Mouse (Mus musculus): ENCODE data around the gene Zfp513.
"Not testable (repeated sequence)": the region's sequence is repeated elsewhere in the genome, so short reads cannot be mapped to it uniquely, and the experiment has no call there.

The Zfp513 gene

DNA sequence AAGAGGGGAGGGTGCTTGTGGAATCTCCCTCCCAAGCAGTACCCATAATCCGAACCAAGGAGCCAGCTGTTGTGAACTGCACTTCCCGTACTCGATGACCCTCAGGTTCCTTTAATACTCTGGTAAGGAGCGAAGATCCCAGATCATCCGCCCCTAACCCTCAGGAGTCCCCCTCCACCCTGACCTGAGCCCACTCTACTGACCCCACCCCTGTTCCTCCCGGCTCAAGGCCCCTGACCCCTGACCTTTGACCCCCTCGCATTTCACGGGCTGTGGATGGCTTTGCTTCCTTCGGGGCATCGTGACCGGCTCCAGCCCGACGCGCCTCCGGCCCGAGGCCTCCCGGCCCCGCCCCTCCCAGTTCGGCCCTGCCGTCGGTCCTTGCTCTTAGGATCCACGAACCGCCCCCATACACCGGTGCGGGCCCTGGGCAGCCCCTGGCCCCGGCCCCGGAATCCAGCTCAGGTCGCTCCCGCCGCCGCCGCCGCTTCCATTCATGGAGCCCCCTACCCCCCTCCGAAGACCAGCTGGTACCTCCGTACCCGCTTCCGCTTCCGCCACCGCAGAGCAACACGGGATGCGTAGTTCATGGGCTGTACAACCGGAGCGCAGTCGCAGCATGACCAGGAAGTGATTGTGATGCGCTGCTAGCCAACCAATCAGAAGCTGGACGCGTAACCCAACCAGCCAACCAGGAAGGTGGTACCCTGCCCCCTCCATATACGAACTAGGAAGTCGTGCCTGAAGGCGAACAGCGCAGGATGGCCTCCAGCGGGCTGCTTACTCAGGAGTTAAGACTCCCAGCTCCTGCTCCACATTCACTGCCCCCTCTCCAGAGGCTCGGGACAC is at the start of gene Zfp513:
TSS of gene Zfp513 (minus strand) at position 562 of the 849 bp plus-strand sequence.
- peak; percentile 94 to 95 for DNase-seq

DNA sequence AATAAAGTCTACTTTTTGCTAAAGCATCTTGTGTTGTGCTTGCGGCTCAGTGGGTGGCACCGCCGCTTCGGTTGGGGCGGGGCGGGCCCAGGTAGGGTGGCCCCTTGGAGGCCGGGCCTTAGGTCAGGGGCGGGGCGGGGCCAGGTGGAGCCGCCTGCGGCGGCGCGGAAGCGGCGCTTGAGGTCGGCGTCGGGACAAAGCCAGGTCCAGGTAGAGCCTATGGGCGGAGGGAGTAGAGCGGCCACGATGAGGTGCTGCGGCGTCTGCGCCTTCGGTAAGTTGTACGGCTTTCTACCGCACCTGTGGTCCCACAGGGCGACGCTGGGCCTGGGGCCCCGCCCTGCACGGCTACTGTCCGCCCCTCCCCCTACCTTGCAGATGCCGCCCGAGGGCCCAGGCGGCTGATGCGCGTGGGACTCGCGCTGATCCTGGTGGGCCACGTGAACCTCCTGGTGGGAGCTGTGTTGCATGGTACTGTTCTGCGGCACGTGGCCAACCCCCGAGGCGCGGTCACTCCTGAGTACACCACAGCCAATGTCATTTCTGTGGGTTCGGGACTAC is 49.5 kb upstream of the Zfp513 start, which contains the start of gene Krtcap3:
TSS of gene Krtcap3 (plus strand) at position 151 of the 561 bp plus-strand sequence.
- DNase-seq: peak; percentile 39 to 51

DNA sequence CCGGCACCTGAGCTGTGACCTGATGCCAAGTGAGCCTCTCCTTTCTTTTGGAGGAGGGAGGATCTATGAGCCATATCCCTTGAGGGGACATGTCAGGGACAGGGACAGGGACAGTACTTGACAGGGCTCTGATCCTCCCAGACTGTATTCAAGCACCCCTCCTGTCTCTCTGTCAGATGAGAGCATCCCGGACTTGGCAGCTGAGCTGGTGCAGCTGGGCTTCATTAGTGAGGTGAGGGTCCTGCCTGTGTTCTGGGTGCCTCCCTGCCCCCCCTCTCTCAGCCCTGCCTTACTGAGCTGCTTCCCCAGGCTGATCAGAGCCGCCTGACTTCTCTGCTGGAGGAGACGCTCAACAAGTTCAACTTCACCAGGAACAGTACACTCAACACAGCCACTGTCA is 48.6 kb upstream of the Zfp513 start:
- no peak for DNase-seq

DNA sequence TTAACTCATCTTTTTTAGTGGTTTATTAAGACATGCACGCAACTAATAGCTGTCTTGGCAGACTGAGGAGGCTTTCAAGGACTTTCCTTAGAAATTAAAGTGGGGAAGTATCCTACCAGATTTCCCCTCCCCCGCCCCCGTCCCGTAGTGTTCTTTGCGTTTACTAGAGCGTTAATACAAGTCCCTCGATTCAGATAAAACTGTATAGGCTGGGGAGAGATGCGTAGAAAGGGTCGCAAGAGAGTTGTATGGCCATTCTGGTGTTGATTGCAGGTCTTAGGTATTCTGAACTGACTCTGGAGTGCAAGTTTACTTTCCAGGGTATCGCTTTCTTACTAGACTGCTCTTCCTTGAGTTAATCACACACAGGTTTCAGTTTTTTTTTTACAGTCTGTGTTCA is 40.1 kb upstream of the Zfp513 start:
- no peak for DNase-seq

DNA sequence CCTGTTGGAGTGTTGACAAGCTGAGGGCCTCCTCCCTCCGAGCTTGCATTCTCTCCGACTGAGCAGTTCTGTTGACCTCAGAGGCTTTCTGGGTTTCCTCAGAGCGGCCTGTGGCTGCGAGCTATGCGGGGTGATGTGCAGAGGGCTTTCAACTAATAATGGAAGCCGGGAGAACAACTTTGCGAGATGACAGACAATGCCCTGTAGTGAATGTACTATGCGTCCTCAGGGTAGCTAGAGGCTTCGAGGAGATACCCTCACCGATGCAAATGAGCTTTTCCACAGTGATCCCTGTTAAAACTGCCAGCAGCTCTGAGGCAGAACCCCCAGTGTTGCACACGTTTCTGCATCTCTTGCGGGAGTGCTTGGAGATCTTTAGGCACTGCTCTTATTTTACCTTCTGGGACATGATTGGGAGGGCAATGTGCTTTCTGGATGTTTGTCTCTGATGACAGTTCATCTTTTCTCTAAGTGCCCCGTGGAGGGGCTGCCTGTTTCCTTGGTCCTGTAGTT is 39.5 kb upstream of the Zfp513 start:
- DNase-seq: no peak

DNA sequence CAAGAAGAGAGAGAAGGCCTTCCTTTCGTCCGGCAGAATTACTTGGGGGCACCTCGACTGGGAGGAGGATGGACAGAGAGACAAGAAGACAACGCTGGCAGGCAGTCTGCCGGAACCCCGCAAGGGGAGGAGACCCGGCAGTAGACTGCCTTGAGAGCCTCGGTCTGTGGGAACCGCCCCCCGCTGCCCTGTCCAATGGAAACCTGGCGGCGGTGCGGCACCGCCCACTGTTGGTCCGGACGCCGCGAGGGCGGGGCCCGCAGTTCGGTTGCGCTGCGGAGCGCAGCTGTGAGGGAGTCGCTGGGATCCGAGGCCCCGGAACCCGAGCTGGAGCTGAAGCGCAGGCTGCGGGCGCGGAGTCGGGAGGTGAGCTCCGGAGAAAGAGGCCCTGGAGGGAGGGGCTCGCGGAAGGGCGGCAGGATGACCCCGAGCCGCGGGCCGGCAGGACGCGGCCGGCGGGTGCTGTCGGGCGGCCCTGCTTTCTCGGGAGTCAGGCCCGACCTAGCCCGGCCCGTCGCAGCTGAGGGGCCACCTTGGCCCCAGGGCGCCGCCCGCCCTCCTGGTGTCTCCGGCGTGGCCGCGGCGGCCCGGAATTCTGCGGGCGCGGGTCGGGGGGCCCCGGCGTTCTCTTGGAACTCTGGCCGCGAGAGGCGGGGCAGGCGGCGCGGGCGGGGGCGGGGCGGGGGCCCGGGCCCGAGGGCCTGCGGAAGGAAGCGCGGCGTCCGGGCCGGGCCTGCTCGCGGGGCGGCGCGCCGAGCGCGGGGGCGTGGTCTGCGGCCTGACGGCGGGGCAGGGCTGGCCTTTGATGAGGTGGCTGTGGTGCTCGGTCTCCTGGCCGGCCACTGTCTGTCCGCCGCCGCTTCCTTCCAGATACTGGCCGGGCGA is 38.8 kb upstream of the Zfp513 start, which contains the start of the genes Nrbp1 and Gm9970:
TSS of gene Nrbp1 (plus strand) at position 228 of the 885 bp plus-strand sequence.
TSS of gene Gm9970 (minus strand) at position 596 of the 885 bp plus-strand sequence.
- DNase-seq: peak; percentile 97 to 99

DNA sequence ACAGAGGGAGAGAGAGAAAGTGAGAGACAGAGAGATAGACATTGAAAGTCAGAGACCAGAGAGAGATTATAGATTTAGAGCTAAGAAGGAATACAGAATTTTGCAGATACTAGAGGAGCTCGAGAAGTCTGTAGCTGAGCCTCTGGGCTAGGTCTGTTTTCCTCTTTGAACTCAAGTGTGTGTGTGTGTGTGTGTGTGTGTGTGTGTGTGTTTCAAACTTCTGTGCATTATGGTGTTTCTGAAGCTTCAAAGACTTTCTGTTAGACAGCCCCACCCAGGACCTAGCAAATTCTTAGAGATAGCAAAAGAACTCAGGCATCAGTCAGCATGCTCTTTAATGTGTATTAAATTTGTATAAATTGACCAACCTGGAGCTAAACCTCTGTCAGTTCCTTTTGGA is 24.5 kb upstream of the Zfp513 start:
- no peak for DNase-seq

DNA sequence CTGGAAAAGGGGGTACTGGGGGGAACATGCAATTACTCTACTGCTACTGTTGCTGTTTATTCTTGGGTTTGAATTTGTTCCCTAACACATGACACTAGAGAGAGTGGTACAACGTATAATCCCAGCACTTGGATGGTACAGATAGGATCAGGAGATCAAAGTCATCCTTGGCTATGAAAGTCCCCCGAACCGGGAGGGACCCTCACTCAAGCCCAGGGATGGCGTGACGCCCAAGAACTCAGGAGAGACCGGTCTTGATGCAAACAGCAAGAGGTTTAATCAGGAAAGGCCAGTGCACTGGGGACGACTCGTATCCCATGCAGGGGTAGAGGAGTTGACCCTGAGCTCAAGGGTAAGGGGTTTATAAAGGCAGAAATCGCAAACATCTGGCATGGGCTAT is 20.6 kb upstream of the Zfp513 start:
- DNase-seq: peak in 1 of 2 experiments; percentile 17

DNA sequence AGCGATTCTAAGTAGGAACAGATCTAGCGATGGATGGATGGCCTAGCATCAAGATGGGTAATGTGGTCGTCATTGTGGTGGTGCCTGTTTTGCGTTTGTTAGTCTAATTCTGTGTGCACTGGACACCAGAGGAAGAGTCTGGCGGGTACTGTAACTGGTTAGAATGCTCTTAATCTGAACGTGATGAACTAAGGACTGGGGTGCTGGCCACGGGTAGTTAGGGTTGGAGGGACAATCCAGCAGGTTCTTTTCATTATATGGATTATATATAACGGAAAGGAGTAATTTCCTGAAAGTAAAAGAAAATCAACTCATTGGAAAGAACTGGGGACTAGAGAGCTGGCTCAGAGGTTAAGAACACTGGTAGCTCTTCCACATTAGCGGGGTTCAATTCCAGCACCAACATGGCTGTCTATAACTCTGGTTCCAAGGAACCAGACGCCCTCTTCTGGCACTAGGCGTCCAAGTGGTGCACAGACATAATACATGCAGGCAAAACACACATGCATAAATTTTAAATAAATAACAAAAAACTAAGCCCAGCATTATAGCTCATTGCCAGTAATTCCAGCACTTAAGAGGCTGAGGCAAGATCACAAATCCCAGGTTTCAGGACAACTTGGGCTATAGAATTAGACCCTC is 19.3 kb upstream of the Zfp513 start:
- DNase-seq: peak; percentile 12 to 47

DNA sequence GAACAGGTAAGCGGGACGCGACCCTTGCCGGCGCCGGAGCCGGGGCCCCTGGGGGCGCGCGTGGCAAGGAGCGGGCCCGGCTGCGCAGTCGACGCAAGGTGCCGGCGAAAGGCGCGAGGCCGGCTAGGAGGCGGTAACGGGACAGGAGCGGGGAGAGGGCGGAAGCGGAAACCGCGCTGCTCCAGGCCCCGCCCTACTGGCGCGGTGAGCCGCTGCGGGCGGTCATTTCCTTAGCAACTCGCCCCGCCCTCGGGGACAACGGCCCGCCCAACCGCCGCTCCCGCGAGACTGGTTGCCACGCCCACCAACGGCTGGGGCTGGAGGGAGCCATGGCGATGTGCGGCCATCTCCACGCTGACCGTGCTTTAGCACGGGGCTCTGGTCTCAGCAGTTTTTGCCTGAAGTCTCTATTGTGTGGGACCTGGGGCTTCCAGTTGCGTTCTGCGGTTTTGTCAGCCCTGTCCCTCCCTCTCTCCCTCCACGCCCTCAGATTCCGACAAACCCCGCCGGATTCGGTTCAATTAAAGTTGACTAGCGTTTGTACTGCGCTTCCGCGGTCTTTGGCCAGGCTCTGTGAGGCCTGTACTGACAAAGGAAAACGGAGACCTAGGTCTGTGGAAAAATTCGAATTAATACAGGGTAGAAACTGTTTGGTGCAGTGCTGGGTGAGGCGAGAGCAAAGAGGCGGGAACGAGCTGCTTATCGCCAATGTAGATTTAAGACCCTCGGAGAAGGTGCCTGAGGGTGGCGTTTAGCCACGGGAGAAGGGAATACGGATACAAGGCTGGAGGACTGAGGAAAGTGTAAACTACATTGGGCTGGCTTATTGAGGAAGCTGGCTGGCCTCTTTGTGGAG is 18.6 kb upstream of the Zfp513 start, which contains the start of gene Ppm1g:
TSS of gene Ppm1g (minus strand) at position 240 of the 856 bp plus-strand sequence.
- peak; percentile 96 to 99 for DNase-seq

DNA sequence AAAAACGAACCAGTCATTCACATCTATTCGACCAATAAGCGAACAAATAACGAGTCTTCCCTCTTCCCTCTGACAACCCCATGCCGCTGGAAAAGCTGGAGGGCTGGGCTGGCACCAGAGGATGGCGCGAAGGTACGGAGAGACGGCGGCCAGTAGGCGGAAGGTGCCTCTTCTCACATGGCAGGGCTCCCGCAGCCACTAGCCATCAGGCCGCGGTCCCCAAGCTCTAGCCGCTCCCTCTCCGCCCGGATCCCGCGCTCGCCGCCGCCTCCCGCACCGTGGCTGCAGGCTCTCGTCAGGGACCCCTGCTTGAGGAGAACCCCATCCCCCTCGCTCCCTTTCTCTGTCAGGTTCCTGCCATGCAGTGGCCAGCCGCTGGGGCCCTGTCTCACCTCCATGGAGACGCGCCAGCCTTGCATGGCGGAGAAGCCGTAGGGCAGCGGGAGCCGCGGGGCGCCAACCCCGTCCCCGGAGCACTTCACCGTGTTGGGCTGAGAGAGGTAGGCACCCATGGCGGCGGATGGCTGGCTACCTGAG is 17.9 kb upstream of the Zfp513 start:
- no peak for DNase-seq

DNA sequence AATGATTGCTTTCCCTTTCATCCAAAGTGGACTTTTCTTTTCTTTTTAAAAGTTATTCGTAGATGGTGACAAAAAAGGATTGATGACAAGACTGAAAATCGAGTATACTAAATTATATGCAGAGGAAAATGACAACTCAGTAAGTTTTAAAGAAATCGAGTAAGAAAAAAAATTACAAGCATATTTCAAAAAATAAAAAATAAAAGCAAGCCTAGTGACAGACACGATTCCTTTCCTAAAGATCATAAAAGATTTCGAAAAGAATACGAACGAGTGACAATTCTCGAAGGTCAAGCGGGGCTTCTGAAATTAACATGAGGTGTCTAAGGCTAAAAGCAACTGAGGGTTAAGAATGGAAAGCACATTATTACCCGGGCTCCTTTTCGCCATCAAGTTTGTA is 17.4 kb upstream of the Zfp513 start:
- no peak for DNase-seq

DNA sequence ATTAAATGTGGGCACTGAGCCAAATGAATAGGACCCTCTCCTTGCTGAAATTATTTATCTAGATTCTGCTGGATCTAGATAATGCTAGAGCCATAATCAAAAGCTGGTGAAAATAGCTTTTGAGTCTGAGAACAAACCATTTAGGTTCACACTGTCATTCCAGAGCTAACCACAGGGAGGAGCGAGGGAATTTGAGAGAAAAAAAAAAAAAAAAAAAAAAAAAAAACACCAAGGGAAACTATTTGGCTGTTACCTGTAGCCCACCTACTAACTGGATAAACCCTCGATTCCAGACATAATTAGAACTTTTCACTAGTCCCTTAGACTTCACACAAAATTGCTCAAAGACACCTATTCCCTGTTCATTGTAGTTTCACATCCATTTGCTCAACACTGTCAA is 17.0 kb upstream of the Zfp513 start:
- peak in 1 of 2 experiments; percentile 34 for DNase-seq

DNA sequence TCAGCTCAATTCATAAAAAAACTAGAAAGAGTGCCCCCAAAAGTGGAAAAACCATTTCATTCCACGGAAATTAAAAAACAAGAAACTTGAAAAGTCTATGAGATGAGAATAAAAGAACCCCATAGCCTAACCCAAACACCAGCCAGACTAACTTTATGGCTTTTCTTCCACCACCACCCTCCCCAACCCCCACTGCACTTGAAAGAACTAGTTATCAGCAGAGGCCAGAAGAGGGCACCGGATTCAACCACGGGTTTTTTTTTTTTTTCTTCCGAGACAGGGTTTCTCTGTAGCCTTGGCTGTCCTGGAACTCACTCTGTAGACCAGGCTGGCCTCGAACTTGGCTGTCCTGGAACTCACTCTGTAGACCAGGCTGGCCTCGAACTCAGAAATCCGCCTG is 16.2 kb upstream of the Zfp513 start:
- DNase-seq: no peak

DNA sequence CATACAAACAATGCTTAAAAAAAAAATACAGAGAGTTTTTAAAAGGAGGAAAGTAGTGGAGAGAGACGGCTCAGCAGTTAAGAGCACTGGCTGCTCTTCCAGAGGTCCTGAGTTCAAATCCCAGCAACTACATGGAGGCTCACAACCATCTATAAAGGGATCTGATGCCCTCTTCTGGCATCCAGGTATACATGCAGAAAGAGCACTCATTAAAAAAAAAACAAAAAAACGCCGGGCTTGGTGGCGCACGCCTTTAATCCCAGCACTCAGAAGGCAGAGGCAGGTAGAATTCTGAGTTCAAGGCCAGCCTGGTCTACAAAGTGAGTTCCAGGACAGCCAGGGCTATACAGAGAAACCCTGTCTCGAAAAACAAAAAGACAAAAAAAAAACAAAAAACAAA is 14.5 kb upstream of the Zfp513 start:
- DNase-seq: not testable (repeated sequence)

DNA sequence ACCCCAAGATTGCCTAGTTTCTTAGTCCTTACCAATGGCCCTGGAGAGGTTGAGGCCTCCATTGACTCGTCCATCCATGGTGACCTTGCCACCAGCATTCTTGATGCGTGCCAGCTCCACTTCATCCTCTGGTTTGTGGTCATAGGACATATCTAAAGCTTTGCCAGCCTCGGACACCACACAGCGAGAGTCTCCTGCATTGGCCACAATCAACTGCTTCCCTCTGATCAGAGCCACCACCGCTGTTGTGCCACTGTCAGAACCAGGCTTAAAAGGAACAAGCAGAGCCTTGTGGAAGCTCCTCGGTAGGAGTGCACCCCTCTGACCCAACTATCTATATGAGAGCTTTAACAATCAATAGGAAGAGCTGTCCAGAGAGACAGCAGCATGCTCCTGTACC is 2.3 kb upstream of the Zfp513 start:
- DNase-seq: no peak

DNA sequence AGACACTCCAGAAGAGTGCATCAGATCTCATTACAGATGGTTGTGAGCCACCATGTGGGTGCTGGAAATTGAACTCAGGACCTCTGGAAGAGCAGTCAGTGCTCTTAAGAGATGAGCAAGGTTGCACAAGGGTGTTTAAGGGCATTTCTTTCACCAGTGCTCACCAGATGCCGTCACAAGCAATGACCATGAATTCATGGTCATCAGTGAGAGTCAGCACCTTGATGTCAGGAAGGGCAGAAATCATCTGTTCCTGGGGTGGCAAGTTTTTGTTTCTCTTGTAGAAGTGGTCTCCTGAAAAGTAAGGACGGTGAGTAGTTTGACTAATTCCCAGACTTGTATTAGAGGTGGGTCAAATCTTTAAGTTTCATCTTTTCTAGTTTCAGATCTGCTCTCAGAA is 1.8 kb upstream of the Zfp513 start:
- no peak for DNase-seq

DNA sequence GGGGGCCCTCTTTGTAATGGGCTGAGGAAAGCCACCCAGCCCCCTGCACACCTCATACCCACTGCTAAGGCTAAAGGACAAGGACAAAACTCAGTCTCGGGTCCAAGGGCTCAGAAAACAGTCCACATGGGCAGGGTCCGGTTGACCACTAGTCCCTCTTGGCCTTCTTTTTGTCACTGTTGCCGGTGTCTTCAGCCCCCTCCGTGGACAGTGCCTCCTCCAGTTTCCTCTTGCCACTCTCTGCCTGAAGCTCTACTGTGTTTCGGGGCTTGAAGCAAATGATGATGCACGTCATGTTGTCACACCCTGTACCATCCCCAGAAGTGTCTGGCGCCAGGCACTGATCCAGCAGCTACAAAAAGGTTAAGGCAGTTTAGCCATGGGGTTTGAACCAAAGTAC is 830 bp upstream of the Zfp513 start:
- peak in 1 of 2 experiments; percentile 26 for DNase-seq

DNA sequence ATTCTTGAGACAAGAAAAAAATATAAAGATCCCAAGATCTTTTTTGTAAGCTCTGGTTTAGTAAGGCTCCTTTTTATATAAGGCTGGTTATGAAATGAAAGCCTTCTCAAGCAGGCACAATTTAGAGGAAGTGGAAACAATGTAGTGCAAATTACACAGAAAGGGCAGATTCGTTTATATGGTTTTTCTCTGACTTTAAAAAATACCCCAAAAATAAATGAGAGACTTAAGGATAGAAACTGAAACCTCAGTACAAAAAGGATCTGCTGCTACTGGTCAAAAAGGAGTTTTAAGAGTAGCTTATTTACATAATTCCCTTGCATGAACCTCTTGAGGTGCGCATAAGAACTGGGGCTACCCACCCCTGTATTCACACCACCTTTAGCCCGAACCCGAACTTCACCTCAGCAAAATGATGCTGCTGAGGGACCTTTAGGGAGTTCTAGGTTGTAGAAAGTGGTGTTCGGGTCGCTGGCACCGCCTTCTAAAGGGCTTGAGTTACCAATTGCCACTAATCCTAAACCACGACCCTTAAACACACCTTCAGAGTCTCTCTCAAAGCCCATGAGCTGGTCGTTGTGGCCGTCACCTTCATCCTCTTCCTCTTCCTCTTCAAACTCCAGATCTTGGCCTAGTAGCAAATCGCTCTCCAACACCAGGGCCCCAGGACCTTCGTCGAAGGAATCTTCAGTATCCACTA is 911 bp downstream of the Zfp513 start:
- no peak for DNase-seq

DNA sequence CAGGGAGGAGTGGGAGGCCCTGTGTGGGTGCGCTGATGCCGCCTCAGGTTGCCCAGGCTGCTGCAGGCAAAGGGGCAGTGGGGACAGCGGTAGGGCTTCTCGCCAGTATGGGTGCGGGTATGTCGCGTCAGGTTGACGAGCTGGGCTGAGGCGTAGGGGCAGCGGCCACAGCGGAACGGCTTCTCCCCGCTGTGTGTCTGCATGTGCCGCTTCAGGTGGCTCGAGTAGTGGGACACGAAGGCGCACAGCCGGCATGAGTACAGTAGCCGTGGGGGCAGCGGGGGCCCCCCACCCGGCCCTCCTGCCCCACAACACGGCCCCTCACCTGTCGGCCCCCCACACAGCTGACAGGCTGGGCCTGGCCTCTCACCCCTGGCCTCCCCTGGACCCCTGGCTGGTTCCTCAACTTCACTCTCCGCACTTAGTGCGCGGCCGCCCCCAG is 1.8 kb downstream of the Zfp513 start:
- peak; percentile 36 to 54 for DNase-seq
